Mouse (Mus musculus): ENCODE results near the gene Agbl2.
"Not testable (repeated sequence)": the region's sequence is repeated elsewhere in the genome, so short reads cannot be mapped to it uniquely, and the experiment has no call there.

The Agbl2 gene

GRCm38 (mm10) chr2:90810751-90811150, 28.2 kb downstream of the Agbl2 start:
- in situ Hi-C loops (cut with MboI; ENCODE audit: low sequenced_read_pairs): no loop called here

DNA sequence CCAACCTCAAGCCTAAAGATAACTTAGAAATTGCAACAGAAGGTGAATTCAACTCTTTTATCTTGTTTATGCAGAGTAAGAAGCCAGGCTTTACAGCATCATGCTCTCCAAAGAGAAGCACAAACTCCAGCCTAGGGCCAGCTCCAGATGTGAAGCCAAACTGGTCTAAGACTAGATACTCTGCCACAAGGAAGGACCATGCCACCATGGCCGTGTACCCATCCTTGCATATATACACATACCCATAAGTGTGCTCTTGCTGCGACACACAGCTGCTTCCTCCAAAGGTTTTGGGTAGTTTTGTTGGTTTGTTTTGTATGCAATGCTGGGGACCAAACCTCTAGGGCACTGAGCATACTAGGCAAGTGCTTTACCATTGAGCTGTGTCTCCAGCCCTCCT, 32.7 kb downstream of the Agbl2 start:
- in situ Hi-C loops (cut with MboI; ENCODE audit: low sequenced_read_pairs): no loop called here

DNA sequence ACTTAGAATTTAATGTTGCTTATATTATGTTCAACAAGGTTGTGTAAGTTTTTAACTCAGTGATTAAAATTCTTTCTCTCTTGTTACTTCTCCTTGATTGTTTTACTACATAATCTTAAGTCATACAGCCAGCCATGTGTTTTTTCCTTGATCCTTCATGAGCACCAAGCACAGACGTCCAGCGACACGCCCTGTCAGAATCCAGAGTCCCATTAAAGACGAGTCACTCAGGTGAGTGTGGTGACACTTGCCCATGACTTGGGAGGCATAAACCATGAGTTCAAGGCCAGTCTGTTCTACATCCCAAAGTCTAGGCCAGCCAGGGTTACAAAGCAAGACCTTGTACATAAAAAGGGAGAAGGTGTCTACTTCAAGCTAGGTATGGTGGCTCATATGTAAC, 33.6 kb downstream of the Agbl2 start:
- in situ Hi-C loops (cut with MboI; ENCODE audit: low sequenced_read_pairs): no loop called here

DNA sequence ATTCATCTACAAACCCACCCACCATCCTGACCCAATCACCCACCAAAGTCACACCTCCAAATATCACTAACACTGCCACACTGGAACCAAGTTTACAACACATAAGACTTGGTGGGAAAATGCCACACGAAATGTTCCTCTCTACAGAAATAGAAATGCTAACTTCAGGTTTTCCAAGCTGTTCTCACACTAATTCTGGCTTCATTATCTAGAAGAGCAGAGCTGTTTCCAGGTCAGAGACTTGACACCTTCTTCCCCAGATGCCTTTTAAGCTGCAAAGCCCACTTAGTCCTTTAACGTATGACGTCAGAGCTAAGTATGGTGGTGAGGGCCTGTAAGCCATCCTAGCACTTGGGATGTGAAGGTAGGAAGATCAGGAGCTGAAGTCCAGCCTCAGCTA, 36.2 kb downstream of the Agbl2 start:
- in situ Hi-C loops (cut with MboI; ENCODE audit: low sequenced_read_pairs): no loop called here

- in situ Hi-C loops (cut with MboI; ENCODE audit: low sequenced_read_pairs): no loop called here
Observed at GRCm38 (mm10) chr2:90820894-90821293, 38.4 kb downstream of the Agbl2 start.

DNA sequence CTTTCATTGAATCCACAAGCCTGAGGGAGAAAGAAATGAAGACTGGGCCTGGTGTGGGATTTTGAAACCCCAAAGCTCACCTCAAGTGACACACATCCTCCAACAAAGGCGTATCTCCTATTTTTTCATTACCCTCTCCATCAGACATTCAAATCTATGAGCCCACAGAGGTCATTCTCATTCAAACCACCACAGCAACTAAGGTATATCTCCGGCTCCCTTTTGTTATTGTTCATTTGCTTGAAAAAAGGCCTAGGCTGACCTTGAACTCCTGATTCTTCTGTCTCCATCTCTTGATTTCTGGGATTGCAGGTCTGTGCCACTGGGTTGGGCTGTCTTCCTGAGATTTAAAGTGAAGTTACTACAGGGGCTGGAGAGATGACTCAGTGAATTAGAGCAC, 40.5 kb downstream of the Agbl2 start:
- in situ Hi-C loops (cut with MboI; ENCODE audit: low sequenced_read_pairs): no loop called here

DNA sequence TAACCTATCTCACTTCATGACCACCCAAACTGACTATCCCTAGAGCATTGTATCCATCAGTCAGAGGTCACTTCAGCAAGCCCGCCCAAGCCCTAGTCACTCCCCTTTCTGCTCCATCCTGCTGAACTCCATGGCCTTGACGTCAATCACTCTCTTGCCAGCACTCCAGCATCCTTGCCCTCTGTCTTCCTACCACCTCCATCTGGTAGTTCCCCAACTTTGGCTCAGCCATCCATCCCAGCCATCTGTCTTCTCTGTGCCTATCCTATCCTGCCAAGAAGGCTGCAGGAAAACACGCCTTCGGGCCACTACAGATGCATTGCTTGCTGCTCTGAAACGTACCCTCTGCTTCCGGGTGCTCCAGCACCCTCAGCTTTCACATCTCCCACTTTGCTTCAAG, 41.3 kb downstream of the Agbl2 start:
- in situ Hi-C loops (cut with MboI; ENCODE audit: low sequenced_read_pairs): no loop called here

DNA sequence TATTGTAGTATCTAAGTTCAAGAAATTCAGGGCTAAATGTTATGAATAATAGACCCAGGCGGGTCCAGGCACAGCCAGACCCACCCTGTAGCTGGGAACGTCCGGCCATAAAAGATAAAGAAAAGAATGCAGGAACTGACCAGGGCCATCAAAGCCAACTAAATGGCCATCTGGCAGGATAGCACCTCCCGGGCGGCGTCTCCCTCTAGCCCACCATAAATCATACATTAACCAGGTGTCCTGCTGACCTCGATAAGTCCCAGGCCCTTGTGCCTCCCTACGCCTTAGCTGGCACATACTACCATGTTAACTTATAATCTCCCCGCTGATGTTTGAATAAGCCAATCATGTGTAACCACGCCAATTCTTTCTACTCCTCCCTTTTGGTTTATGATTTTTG, 42.0 kb downstream of the Agbl2 start:
- in situ Hi-C loops (cut with MboI; ENCODE audit: low sequenced_read_pairs): not testable (repeated sequence)

- in situ Hi-C loops (cut with MboI; ENCODE audit: low sequenced_read_pairs): no loop called here
Observed at GRCm38 (mm10) chr2:90825515-90826172, 43.1 kb downstream of the Agbl2 start.

GRCm38 (mm10) chr2:90828739-90829138, 46.2 kb downstream of the Agbl2 start:
- in situ Hi-C loops (cut with MboI; ENCODE audit: low sequenced_read_pairs): no loop called here

- in situ Hi-C loops (cut with MboI; ENCODE audit: low sequenced_read_pairs): no loop called here
Observed at GRCm38 (mm10) chr2:90833502-90833901, 51.0 kb downstream of the Agbl2 start.

GRCm38 (mm10) chr2:90838621-90839020, 56.1 kb downstream of the Agbl2 start:
- in situ Hi-C loops (cut with MboI; ENCODE audit: low sequenced_read_pairs): no loop called here

- in situ Hi-C loops (cut with MboI; ENCODE audit: low sequenced_read_pairs): no loop called here
Observed at GRCm38 (mm10) chr2:90843666-90844065, 61.1 kb downstream of the Agbl2 start.

- in situ Hi-C loops (cut with MboI; ENCODE audit: low sequenced_read_pairs): no loop called here
Observed at GRCm38 (mm10) chr2:90844262-90844661, 61.7 kb downstream of the Agbl2 start.

GRCm38 (mm10) chr2:90845234-90845633, 62.7 kb downstream of the Agbl2 start:
- in situ Hi-C loops (cut with MboI; ENCODE audit: low sequenced_read_pairs): no loop called here

GRCm38 (mm10) chr2:90846171-90846570, 63.6 kb downstream of the Agbl2 start:
- in situ Hi-C loops (cut with MboI; ENCODE audit: low sequenced_read_pairs): no loop called here

- in situ Hi-C loops (cut with MboI; ENCODE audit: low sequenced_read_pairs): no loop called here
Observed at GRCm38 (mm10) chr2:90846597-90846954, 64.0 kb downstream of the Agbl2 start.

GRCm38 (mm10) chr2:90846955-90847680, 64.6 kb downstream of the Agbl2 start, which contains the start of gene Mtch2:
Gene Mtch2 (plus strand): TSS chr2:90847155.
- in situ Hi-C loops (cut with MboI; ENCODE audit: low sequenced_read_pairs): no loop called here

DNA sequence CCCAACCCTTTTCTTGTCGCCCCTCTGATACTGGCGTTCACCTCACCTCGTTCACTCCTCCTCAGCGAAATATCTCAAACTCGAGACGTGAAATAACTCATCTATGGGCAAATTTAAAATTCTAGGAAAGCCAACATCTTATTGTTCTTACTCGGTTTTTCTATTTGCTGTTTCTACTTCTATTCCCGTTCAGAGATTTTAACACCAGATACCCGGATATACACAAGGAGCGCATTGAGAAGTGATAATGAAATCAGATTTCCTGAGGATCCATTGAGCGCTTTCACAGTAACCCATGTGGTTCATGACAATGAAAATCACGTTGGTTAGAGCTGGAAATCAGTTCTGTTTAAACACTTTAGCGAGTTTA, 65.1 kb downstream of the Agbl2 start:
- in situ Hi-C loops (cut with MboI; ENCODE audit: low sequenced_read_pairs): no loop called here

- in situ Hi-C loops (cut with MboI; ENCODE audit: low sequenced_read_pairs): no loop called here
Observed at GRCm38 (mm10) chr2:90848331-90848730, 65.8 kb downstream of the Agbl2 start.

- in situ Hi-C loops (cut with MboI; ENCODE audit: low sequenced_read_pairs): no loop called here
Observed at GRCm38 (mm10) chr2:90850401-90850800, 67.9 kb downstream of the Agbl2 start.

DNA sequence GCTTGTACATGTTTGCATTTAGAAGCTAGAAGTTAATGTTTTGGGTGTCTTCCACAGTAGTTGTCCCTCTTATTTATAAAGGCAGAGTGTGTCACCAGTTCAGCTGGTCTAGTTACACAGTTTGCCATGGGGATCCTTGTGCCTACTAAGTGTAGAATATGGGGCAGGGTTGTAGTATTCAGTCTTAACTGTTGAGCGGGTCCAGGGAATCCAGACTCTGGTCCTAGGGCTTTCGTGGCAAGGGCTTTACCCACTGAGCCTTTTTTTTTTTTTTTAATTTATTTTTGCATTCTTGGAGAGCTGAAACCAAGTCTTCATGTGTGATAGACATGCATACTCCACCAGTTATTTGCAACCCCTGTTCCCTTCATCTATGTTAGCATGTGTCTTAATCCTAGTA, 79.0 kb downstream of the Agbl2 start:
- in situ Hi-C loops (cut with MboI; ENCODE audit: low sequenced_read_pairs): no loop called here

DNA sequence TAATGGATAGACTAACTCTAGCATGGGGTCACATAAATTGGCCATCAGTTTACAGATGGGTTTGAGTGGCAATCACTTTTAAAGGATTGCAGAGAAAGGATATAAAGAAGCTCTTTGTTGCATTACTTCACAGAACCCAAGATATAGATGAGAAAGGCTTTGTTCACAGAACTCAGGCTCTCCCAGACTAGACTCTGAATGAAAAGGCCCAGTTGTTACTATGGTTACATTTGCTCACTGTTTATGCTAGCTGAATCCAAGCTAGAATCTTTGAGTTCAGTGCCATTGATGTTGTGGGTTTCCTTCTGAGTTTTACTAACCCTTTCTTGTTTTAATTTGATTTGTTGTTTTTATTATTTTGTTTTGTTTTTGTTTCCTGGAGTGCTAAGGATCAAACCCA, 81.7 kb downstream of the Agbl2 start:
- in situ Hi-C loops (cut with MboI; ENCODE audit: low sequenced_read_pairs): no loop called here

Measured in CH12F3 (cell line).